ENCODE assay signal across 10 mouse cellular contexts in genomic region chr4:138344891-138345545, GRCm38 (mm10). TPM values are rescaled to one million over a fixed set of nuclear protein-coding genes. Genes with fewer than 3 reads are reported as not detected.
A peak's percentile ranks its signal among the peaks of the same experiment; 100 is the strongest.
DNase-seq lines count a peak whose midpoint lies in the region; ATAC-seq lines count a peak whose summit lies in the region.
"Had no signal": no experiment of that assay in that cellular context is flagged by ENCODE, and none has a peak within 500 bp of the region (broad histone marks: within the 10 kb centered on the region; RNA-seq: fewer than 3 reads in every experiment).

No protein-coding gene starts in this region.

- H3K27ac ChIP-seq in heart, embryonic 11.5 days (ENCODE audit: low read depth, low read length): no peak overlapping the region
- no peak overlapping the region for H3K27ac ChIP-seq in forebrain, embryonic 11.5 days (ENCODE audit: low read depth, low read length)
- H3K27ac ChIP-seq: hindbrain, embryonic 14.5 days had no signal

- 77% methylated on average over 9 of the region's 9 CpGs for WGBS in heart, embryonic 11.5 days (ENCODE audit: insufficient replicate concordance)
- 85% methylated on average over 9 of the region's 9 CpGs for WGBS in forebrain, embryonic 11.5 days

- no peaks in the 10 kb centered on the region; the same call in 1 of the 2 replicates for H3K27me3 ChIP-seq in heart, embryonic 11.5 days (ENCODE audit: control insufficient read depth, insufficient read depth, low read length)
- no peaks in the 10 kb centered on the region for H3K27me3 ChIP-seq in forebrain, embryonic 11.5 days (ENCODE audit: control insufficient read depth, insufficient read depth, low read length)

- ATAC-seq in heart, embryonic 11.5 days (replicated peaks; ENCODE audit: insufficient number of reproducible peaks, low FRiP score, low TSS enrichment): no peak
- no peak for ATAC-seq in forebrain, embryonic 11.5 days (replicated peaks; ENCODE audit: low FRiP score)

- H3K4me2 ChIP-seq in heart, embryonic 11.5 days: no peak overlapping the region
- H3K4me2 ChIP-seq in forebrain, embryonic 11.5 days (ENCODE audit: low read depth, low read length, severe bottlenecking): no peak overlapping the region
- H3K4me2 ChIP-seq: hindbrain, embryonic 14.5 days had no signal

- H3K9me3 ChIP-seq in heart, embryonic 11.5 days (replicated peaks; ENCODE audit: control insufficient read depth, low read length): no peaks in the 10 kb centered on the region
- no peaks in the 10 kb centered on the region for H3K9me3 ChIP-seq in forebrain, embryonic 11.5 days (ENCODE audit: control insufficient read depth, low read length)

- H3K4me1 ChIP-seq in heart, embryonic 11.5 days (ENCODE audit: control insufficient read depth, insufficient read depth, low read length): peaks cover 9% of the 10 kb centered on the region
- H3K4me1 ChIP-seq in forebrain, embryonic 11.5 days (replicated peaks; ENCODE audit: control insufficient read depth, insufficient read depth, low read length): no peaks in the 10 kb centered on the region

- no peaks in the 10 kb centered on the region for H3K36me3 ChIP-seq in heart, embryonic 11.5 days (ENCODE audit: control insufficient read depth, insufficient read depth, low read length)
- H3K36me3 ChIP-seq in forebrain, embryonic 11.5 days (ENCODE audit: control insufficient read depth, insufficient read depth, low read length): no peaks in the 10 kb centered on the region

- peak; percentile 63 for DNase-seq in heart, adult 8-10 months (ENCODE audit: low spot score)
- peak; percentile 64 for DNase-seq in MN1 (ENCODE audit: low spot score)
- peak; percentile 56 to 64 for DNase-seq in cerebellum, postnatal 25 days
- peak; percentile 23 for DNase-seq in lung, postnatal 25 days (ENCODE audit: low spot score)
- no peak for DNase-seq in layer of hippocampus, postnatal 14 days (ENCODE audit: low spot score in 2 of 2)
- DNase-seq in forebrain, embryonic 11.5 days (ENCODE audit: low spot score): no peak
- no peak for DNase-seq in gastrocnemius, adult 8-10 months (ENCODE audit: low spot score in 2 of 2)
- DNase-seq: layer of hippocampus, postnatal 36 days had no signal

- no peak overlapping the region for H3K9ac ChIP-seq in heart, embryonic 11.5 days (ENCODE audit: low read depth, low read length)
- no peak overlapping the region for H3K9ac ChIP-seq in forebrain, embryonic 11.5 days (ENCODE audit: low read length)
- H3K9ac ChIP-seq: hindbrain, embryonic 14.5 days had no signal

- H3K4me3 ChIP-seq in heart, embryonic 11.5 days (ENCODE audit: low read depth, low read length): no peak overlapping the region
- no peak overlapping the region for H3K4me3 ChIP-seq in forebrain, embryonic 11.5 days (ENCODE audit: low read depth, low read length)

RNA-seq across cellular contexts. Expression of gene Pink1, which starts 18.9 kb away (rescaled TPM):
- 100 to 1,000 TPM; 791 to 970 (median 864) TPM for total RNA-seq in heart, adult 8-10 months (2022)
- polyA plus RNA-seq in heart, embryonic 11.5 days (2014; fragmentation: Nextera tagmentation; extraction: Ambion mirVana): 22.9 and 30.9 TPM in 2 replicates
- 100 to 1,000 TPM; 162 to 169 TPM for total RNA-seq in layer of hippocampus, postnatal 14 days (2021)
- polyA plus RNA-seq in forebrain, embryonic 11.5 days (2014; fragmentation: Nextera tagmentation; extraction: Ambion mirVana): 19.4 and 21.5 TPM in 2 replicates
- 100 to 1,000 TPM; 762 to 861 (median 819) TPM for total RNA-seq in gastrocnemius, adult 8-10 months (2022)

RNA-seq across cellular contexts. Expression of gene Cda, which starts 22.8 kb away (rescaled TPM):
- total RNA-seq in heart, adult 8-10 months (2022): 1 to 10 TPM; 2.1 to 3.2 (median 2.8) TPM
- 6.9 and 7.6 TPM in 2 replicates for polyA plus RNA-seq in heart, embryonic 11.5 days (2014; fragmentation: Nextera tagmentation; extraction: Ambion mirVana)
- 1 to 10 TPM; 1.2 to 2.9 TPM for total RNA-seq in layer of hippocampus, postnatal 14 days (2021)
- 1.9 and 2.2 TPM in 2 replicates for polyA plus RNA-seq in forebrain, embryonic 11.5 days (2014; fragmentation: Nextera tagmentation; extraction: Ambion mirVana)
- under 1 TPM in 2 of 4 experiments, not detected in 2; 0.59 to 0.63 TPM for total RNA-seq in gastrocnemius, adult 8-10 months (2022)

RNA-seq across cellular contexts. Expression of gene Ddost, which starts 40.5 kb away (rescaled TPM):
- total RNA-seq in heart, adult 8-10 months (2022): 10 to 100 TPM; 63.3 to 65.5 (median 64.3) TPM
- polyA plus RNA-seq in heart, embryonic 11.5 days (2014; fragmentation: Nextera tagmentation; extraction: Ambion mirVana): 269 and 310 TPM in 2 replicates
- 100 to 1,000 TPM in 1 of 2 experiments, 10 to 100 TPM in 1; 96.5 to 102 TPM for total RNA-seq in layer of hippocampus, postnatal 14 days (2021)
- polyA plus RNA-seq in forebrain, embryonic 11.5 days (2014; fragmentation: Nextera tagmentation; extraction: Ambion mirVana): 200 and 227 TPM in 2 replicates
- 10 to 100 TPM; 29.7 to 35.8 (median 32.2) TPM for total RNA-seq in gastrocnemius, adult 8-10 months (2022)

RNA-seq across cellular contexts. Expression of gene Fam43b, which starts 51.3 kb away (rescaled TPM):
- not detected for total RNA-seq in heart, adult 8-10 months (2022)
- 0.07 TPM in 1 of 2 replicates, not detected in the other for polyA plus RNA-seq in heart, embryonic 11.5 days (2014; fragmentation: Nextera tagmentation; extraction: Ambion mirVana)
- total RNA-seq in layer of hippocampus, postnatal 14 days (2021): 10 to 100 TPM; 24.2 to 24.3 TPM
- not detected in 2 replicates for polyA plus RNA-seq in forebrain, embryonic 11.5 days (2014; fragmentation: Nextera tagmentation; extraction: Ambion mirVana)
- not detected for total RNA-seq in gastrocnemius, adult 8-10 months (2022)

Comparison
In these comparisons a context has a peak if more than half of its experiments do, and no peak if none do; other contexts are left out.
1. DNase-seq: peak in heart, adult 8-10 months (single experiment), MN1 (single experiment), cerebellum, postnatal 25 days (2 of 2) and lung, postnatal 25 days (single experiment); none in layer of hippocampus, postnatal 14 days (0 of 2), forebrain, embryonic 11.5 days (single experiment) and gastrocnemius, adult 8-10 months (0 of 2).
2. RNA of gene Pink1, which starts 18.9 kb away (total RNA-seq): 791 to 970 TPM in heart, adult 8-10 months and 762 to 861 TPM in gastrocnemius, adult 8-10 months; 162 to 169 TPM in layer of hippocampus, postnatal 14 days; every median in the first group is over 4 times any median in the second.